Mouse (Mus musculus): Measurements from ENCODE around the gene Cirbp.

Cirbp gene

GRCm38 (mm10) chr10:80150226-80151210 lies 15.3 kb upstream of the Cirbp start:
- in situ Hi-C loops (cut with MboI): no loop called here

- in situ Hi-C loops (cut with MboI): no loop called here
Observed at GRCm38 (mm10) chr10:80151211-80152034, 14.4 kb upstream of the Cirbp start.

GRCm38 (mm10) chr10:80152071-80152872 lies 13.5 kb upstream of the Cirbp start:
- in situ Hi-C loops (cut with MboI): no loop called here

GRCm38 (mm10) chr10:80152873-80153260 lies 12.9 kb upstream of the Cirbp start:
- in situ Hi-C loops (cut with MboI): no loop called here

- in situ Hi-C loops (cut with MboI): no loop called here
Observed at GRCm38 (mm10) chr10:80153713-80154112, 12.1 kb upstream of the Cirbp start.

- in situ Hi-C loops (cut with MboI): no loop called here
Observed at GRCm38 (mm10) chr10:80154384-80154783, 11.4 kb upstream of the Cirbp start.

- in situ Hi-C loops (cut with MboI): no loop called here
Observed at GRCm38 (mm10) chr10:80155277-80155676, 10.5 kb upstream of the Cirbp start.

- in situ Hi-C loops (cut with MboI): no loop called here
Observed at GRCm38 (mm10) chr10:80156002-80156751, 9.6 kb upstream of the Cirbp start.

- in situ Hi-C loops (cut with MboI): no loop called here
Observed at GRCm38 (mm10) chr10:80156752-80157053, 9.1 kb upstream of the Cirbp start.

- in situ Hi-C loops (cut with MboI): no loop called here
Observed at GRCm38 (mm10) chr10:80157141-80157929, 8.4 kb upstream of the Cirbp start.

- in situ Hi-C loops (cut with MboI): no loop called here
Observed at GRCm38 (mm10) chr10:80158307-80158986, 7.3 kb upstream of the Cirbp start.

GRCm38 (mm10) chr10:80159021-80159560 lies 6.7 kb upstream of the Cirbp start:
- in situ Hi-C loops (cut with MboI): no loop called here

GRCm38 (mm10) chr10:80159561-80160454 lies 6.0 kb upstream of the Cirbp start:
- in situ Hi-C loops (cut with MboI): no loop called here

GRCm38 (mm10) chr10:80160455-80161371 lies 5.1 kb upstream of the Cirbp start:
- in situ Hi-C loops (cut with MboI): no loop called here

GRCm38 (mm10) chr10:80161522-80162242 lies 4.1 kb upstream of the Cirbp start:
- in situ Hi-C loops (cut with MboI): no loop called here

GRCm38 (mm10) chr10:80162243-80162608 lies 3.6 kb upstream of the Cirbp start:
- in situ Hi-C loops (cut with MboI): no loop called here

All from mature B cell (primary cell).